Mouse (Mus musculus): ENCODE data around the gene Cep55. TPM values are rescaled to one million over a fixed set of nuclear protein-coding genes. Genes with fewer than 3 reads are reported as not detected.

Cep55 gene
- polyA plus RNA-seq, 1 experiment from 2014 or later: 21.8 TPM

DNA sequence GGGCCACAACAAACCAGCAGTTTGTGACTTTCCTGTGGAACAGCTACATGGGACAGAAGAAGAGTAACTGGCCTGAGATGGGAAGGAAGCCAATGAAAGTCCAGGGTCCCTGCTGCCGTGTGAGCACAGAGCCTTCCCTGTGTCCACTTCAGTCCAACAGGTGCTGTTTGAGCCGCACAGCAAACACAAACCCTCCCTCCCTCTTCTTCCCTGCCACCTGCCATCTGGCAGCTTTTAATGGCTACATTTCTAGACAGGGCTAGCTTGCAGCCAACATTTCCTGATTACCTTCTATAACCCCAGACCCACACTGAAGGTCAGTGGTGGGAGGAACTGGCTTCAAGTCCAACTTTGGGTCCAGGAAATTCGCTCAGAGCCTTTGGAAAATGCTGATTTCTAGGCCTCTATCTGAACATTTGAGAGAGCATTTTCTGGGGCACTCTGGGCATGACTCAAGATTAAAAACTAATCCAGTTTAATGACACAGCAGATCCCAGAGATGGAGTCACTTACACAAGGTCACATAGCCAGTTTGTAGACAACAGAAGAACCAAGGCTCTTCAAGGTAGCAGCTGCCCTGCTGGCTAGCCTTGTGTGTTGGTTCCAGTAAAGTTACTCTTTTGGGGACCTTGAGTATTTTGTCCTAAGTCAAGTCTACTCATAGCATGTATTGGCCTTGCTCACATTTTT lies 23.2 kb downstream of the Cep55 start:
- no peak overlapping the region for H3K4me3 ChIP-seq (ENCODE audit: low read depth, low read length)
- no peak overlapping the region for H3K9ac ChIP-seq (ENCODE audit: low read length)
- 73% methylated on average over 3 of the region's 3 CpGs for WGBS
- ATAC-seq (no peak), DNase-seq (ENCODE audit: low spot score) (no peak)
- H3K36me3 ChIP-seq (ENCODE audit: control insufficient read depth, insufficient read depth, low read length): peaks cover 14% of the 10 kb centered on the region
- no peaks in the 10 kb centered on the region for H3K27me3 ChIP-seq (replicated peaks; ENCODE audit: control insufficient read depth, insufficient read depth, low read length)
- H3K4me2 ChIP-seq (ENCODE audit: low read length): no peak overlapping the region
- no peak overlapping the region for H3K27ac ChIP-seq (ENCODE audit: low read depth, low read length)
- H3K9me3 ChIP-seq (replicated peaks; ENCODE audit: control insufficient read depth, low read length): no peaks in the 10 kb centered on the region
- no peaks in the 10 kb centered on the region for H3K4me1 ChIP-seq (ENCODE audit: control insufficient read depth, insufficient read depth, low read length)

- WGBS: 80% methylated on average over 3 of the region's 3 CpGs
- no peak for DNase-seq (ENCODE audit: low spot score)
- H3K4me1 ChIP-seq (ENCODE audit: control insufficient read depth, insufficient read depth, low read length): no peaks in the 10 kb centered on the region
These were observed 26.6 kb downstream of the Cep55 start for GRCm38 (mm10) chr19:38081361-38081760.

GRCm38 (mm10) chr19:38082931-38083525 lies 28.2 kb downstream of the Cep55 start:
- no peak overlapping the region for H3K27ac ChIP-seq (ENCODE audit: low read depth, low read length)
- ATAC-seq: no peak
- H3K27me3 ChIP-seq (replicated peaks; ENCODE audit: control insufficient read depth, insufficient read depth, low read length): no peaks in the 10 kb centered on the region
- H3K36me3 ChIP-seq (ENCODE audit: control insufficient read depth, insufficient read depth, low read length): no peaks in the 10 kb centered on the region
- no peaks in the 10 kb centered on the region for H3K4me1 ChIP-seq (ENCODE audit: control insufficient read depth, insufficient read depth, low read length)
- no peaks in the 10 kb centered on the region for H3K9me3 ChIP-seq (replicated peaks; ENCODE audit: control insufficient read depth, low read length)
- H3K9ac ChIP-seq (ENCODE audit: low read length): no peak overlapping the region
- no peak overlapping the region for H3K4me2 ChIP-seq (ENCODE audit: low read length)
- DNase-seq (ENCODE audit: low spot score): no peak
- H3K4me3 ChIP-seq (ENCODE audit: low read depth, low read length): no peak overlapping the region
- WGBS: 81% methylated on average over 5 of the region's 5 CpGs

More at GRCm38 (mm10) chr19:38081361-38081760, 26.6 kb downstream of the Cep55 start:
- Histone ChIP-seq H3K9me3 (replicated peaks; ENCODE audit: control insufficient read depth, low read length) (no peaks in the 10 kb centered on the region), H3K27ac (ENCODE audit: low read depth, low read length) (no peak overlapping the region), H3K4me3 (ENCODE audit: low read depth, low read length) (no peak overlapping the region), H3K9ac (ENCODE audit: low read length) (no peak overlapping the region), H3K27me3 (replicated peaks; ENCODE audit: control insufficient read depth, insufficient read depth, low read length) (no peaks in the 10 kb centered on the region), H3K4me2 (ENCODE audit: low read length) (no peak overlapping the region), H3K36me3 (ENCODE audit: control insufficient read depth, insufficient read depth, low read length) (no peaks in the 10 kb centered on the region)
- ATAC-seq: no peak

GRCm38 (mm10) chr19:38085841-38086240 lies 31.0 kb downstream of the Cep55 start:
- ATAC-seq: no peak
- Histone ChIP-seq H3K4me2 (ENCODE audit: low read length) (no peak overlapping the region), H3K9me3 (replicated peaks; ENCODE audit: control insufficient read depth, low read length) (no peaks in the 10 kb centered on the region), H3K27ac (ENCODE audit: low read depth, low read length) (no peak overlapping the region), H3K4me3 (ENCODE audit: low read depth, low read length) (no peak overlapping the region), H3K4me1 (ENCODE audit: control insufficient read depth, insufficient read depth, low read length) (no peaks in the 10 kb centered on the region), H3K36me3 (ENCODE audit: control insufficient read depth, insufficient read depth, low read length) (no peaks in the 10 kb centered on the region), H3K9ac (ENCODE audit: low read length) (no peak overlapping the region), H3K27me3 (replicated peaks; ENCODE audit: control insufficient read depth, insufficient read depth, low read length) (no peaks in the 10 kb centered on the region)
- no peak for DNase-seq (ENCODE audit: low spot score)
- WGBS: 89% methylated on average over 4 of the region's 4 CpGs

- peak; percentile 56 for DNase-seq (ENCODE audit: low spot score)
- ATAC-seq: no peak
- WGBS: 54% methylated on average over 11 of the region's 11 CpGs
These were observed 32.2 kb downstream of the Cep55 start for GRCm38 (mm10) chr19:38086948-38087551.

DNA sequence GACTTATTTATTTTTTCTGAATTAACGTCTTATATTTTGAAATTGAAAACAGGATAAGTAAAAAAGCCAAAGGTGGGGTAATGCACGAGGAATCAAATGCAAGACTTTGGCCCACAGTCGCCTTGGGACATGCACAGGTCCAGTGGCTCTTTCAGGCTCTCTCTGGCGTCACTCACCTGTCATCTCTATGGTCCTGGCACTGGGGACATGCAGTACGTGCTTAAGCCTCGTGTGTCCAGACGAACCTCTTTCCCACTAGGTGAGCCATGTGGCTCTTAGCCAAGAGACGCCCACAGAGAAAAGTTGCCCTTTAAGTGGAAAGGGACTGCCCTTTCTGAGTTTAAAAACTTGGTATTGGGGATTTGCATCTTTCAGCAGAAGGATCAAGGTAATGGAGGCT lies 34.5 kb downstream of the Cep55 start:
- Histone ChIP-seq H3K27ac (ENCODE audit: low read depth, low read length) (no peak overlapping the region), H3K27me3 (replicated peaks; ENCODE audit: control insufficient read depth, insufficient read depth, low read length) (no peaks in the 10 kb centered on the region), H3K4me2 (ENCODE audit: low read length) (no peak overlapping the region), H3K4me1 (ENCODE audit: control insufficient read depth, insufficient read depth, low read length) (no peaks in the 10 kb centered on the region), H3K4me3 (ENCODE audit: low read depth, low read length) (no peak overlapping the region), H3K9ac (ENCODE audit: low read length) (no peak overlapping the region), H3K36me3 (ENCODE audit: control insufficient read depth, insufficient read depth, low read length) (no peaks in the 10 kb centered on the region), H3K9me3 (replicated peaks; ENCODE audit: control insufficient read depth, low read length) (no peaks in the 10 kb centered on the region)
- 80% methylated on average over 8 of the region's 8 CpGs for WGBS
- ATAC-seq: no peak
- no peak for DNase-seq (ENCODE audit: low spot score)

More at GRCm38 (mm10) chr19:38086948-38087551, 32.2 kb downstream of the Cep55 start:
- H3K27ac ChIP-seq (ENCODE audit: low read depth, low read length): no peak overlapping the region
- H3K9me3 ChIP-seq (replicated peaks; ENCODE audit: control insufficient read depth, low read length): no peaks in the 10 kb centered on the region
- H3K9ac ChIP-seq (ENCODE audit: low read length): no peak overlapping the region
- no peaks in the 10 kb centered on the region for H3K36me3 ChIP-seq (ENCODE audit: control insufficient read depth, insufficient read depth, low read length)
- H3K4me3 ChIP-seq (ENCODE audit: low read depth, low read length): no peak overlapping the region
- H3K27me3 ChIP-seq (replicated peaks; ENCODE audit: control insufficient read depth, insufficient read depth, low read length): no peaks in the 10 kb centered on the region
- H3K4me1 ChIP-seq (ENCODE audit: control insufficient read depth, insufficient read depth, low read length): no peaks in the 10 kb centered on the region
- H3K4me2 ChIP-seq (ENCODE audit: low read length): no peak overlapping the region

- no peak overlapping the region for H3K4me2 ChIP-seq (ENCODE audit: low read length)
- H3K4me1 ChIP-seq (ENCODE audit: control insufficient read depth, insufficient read depth, low read length): no peaks in the 10 kb centered on the region
- DNase-seq (ENCODE audit: low spot score): no peak
These were observed 36.7 kb downstream of the Cep55 start for GRCm38 (mm10) chr19:38091512-38091985.

GRCm38 (mm10) chr19:38096231-38096630 lies 41.4 kb downstream of the Cep55 start:
- Histone ChIP-seq H3K27me3 (replicated peaks; ENCODE audit: control insufficient read depth, insufficient read depth, low read length) (peaks cover 34% of the 10 kb centered on the region), H3K9ac (ENCODE audit: low read length) (no peak overlapping the region), H3K27ac (ENCODE audit: low read depth, low read length) (no peak overlapping the region), H3K4me2 (ENCODE audit: low read length) (no peak overlapping the region), H3K4me3 (ENCODE audit: low read depth, low read length) (no peak overlapping the region), H3K36me3 (ENCODE audit: control insufficient read depth, insufficient read depth, low read length) (no peaks in the 10 kb centered on the region), H3K4me1 (ENCODE audit: control insufficient read depth, insufficient read depth, low read length) (0 out of 2 replicates have a peak, but pooled peaks cover 4% of the 10 kb centered on the region), H3K9me3 (replicated peaks; ENCODE audit: control insufficient read depth, low read length) (no peaks in the 10 kb centered on the region)
- 7% methylated on average over 4 of the region's 4 CpGs for WGBS
- ATAC-seq: no peak
- no peak for DNase-seq (ENCODE audit: low spot score)

More at GRCm38 (mm10) chr19:38091512-38091985, 36.7 kb downstream of the Cep55 start:
- peaks cover 9% of the 10 kb centered on the region for H3K27me3 ChIP-seq (replicated peaks; ENCODE audit: control insufficient read depth, insufficient read depth, low read length)
- H3K9me3 ChIP-seq (replicated peaks; ENCODE audit: control insufficient read depth, low read length): no peaks in the 10 kb centered on the region
- no peak for ATAC-seq
- H3K4me3 ChIP-seq (ENCODE audit: low read depth, low read length): no peak overlapping the region
- H3K9ac ChIP-seq (ENCODE audit: low read length): no peak overlapping the region
- H3K27ac ChIP-seq (ENCODE audit: low read depth, low read length): no peak overlapping the region
- WGBS: 59% methylated on average over 4 of the region's 4 CpGs
- no peaks in the 10 kb centered on the region for H3K36me3 ChIP-seq (ENCODE audit: control insufficient read depth, insufficient read depth, low read length)

Data from forebrain, embryonic 14.5 days (tissue).